Mouse (Mus musculus): Measurements from ENCODE around the gene Tdrd1. TPM values are rescaled to one million over a fixed set of nuclear protein-coding genes. Genes with fewer than 3 reads are reported as not detected.
A peak's percentile ranks its signal among the peaks of the same experiment; 100 is the strongest.
"Not testable (repeated sequence)": the region's sequence is repeated elsewhere in the genome, so short reads cannot be mapped to it uniquely, and the experiment has no call there.

Tdrd1 gene
- under 1 TPM; 0.07 to 0.10 TPM for total RNA-seq (2021)
- long read RNA-seq, experiment 1 = 0 reads
- long read RNA-seq, experiment 2 = 0 reads

GRCm38 (mm10) chr19:56826047-56826631 lies at the start of gene Tdrd1:
TSS of gene Tdrd1 (plus strand) at chr19:56826209.
- DNase-seq = no peak

- DNase-seq = peak; percentile 63 to 68
Measured at GRCm38 (mm10) chr19:56776719-56777382, 49.2 kb upstream of the Tdrd1 start.

GRCm38 (mm10) chr19:56778532-56778931 lies 47.5 kb upstream of the Tdrd1 start:
- not testable (repeated sequence) for DNase-seq

DNA sequence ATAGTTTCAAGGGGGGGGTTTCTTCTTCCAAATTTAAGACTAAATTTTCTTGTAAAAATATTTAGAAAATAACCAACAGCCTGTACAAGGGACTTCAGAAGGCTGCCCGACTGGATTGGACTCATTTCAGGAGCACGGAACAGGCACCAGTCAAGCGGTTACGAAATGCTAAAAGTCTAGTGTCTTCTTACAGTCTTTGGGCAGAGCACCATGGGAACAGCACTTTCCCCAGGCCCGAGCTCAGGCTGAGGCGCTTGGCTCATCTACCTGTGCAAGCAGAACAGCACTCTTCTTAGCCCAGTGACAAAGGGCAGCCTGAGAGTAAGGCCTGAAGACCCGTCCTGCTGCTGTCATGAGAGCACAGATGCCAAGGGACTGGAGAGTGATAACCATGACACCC lies 38.1 kb upstream of the Tdrd1 start:
- no peak for DNase-seq

GRCm38 (mm10) chr19:56788952-56789351 lies 37.1 kb upstream of the Tdrd1 start:
- no peak for DNase-seq

- DNase-seq = no peak
Measured at GRCm38 (mm10) chr19:56797376-56797775, 28.6 kb upstream of the Tdrd1 start.

DNA sequence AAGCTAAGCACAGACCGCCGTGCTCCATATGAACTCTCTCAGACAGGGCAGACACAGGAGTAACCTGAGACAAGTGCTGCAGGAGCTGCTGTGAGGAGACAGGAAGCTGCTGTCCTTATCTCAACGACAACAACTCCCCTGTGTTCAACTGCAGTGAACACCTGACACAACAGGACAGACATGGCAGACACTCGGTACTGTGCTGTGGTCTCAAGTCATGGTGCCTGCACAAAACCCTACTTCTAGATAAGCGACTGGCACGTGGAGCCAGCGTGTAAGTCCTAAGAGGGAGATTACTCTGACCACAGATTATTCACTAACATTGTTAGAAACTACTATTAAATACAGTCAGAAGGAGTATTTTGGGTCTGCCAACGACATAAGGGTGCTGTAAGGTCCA lies 25.8 kb upstream of the Tdrd1 start:
- DNase-seq = no peak

GRCm38 (mm10) chr19:56800930-56801655 lies 24.9 kb upstream of the Tdrd1 start:
- DNase-seq = no peak

DNA sequence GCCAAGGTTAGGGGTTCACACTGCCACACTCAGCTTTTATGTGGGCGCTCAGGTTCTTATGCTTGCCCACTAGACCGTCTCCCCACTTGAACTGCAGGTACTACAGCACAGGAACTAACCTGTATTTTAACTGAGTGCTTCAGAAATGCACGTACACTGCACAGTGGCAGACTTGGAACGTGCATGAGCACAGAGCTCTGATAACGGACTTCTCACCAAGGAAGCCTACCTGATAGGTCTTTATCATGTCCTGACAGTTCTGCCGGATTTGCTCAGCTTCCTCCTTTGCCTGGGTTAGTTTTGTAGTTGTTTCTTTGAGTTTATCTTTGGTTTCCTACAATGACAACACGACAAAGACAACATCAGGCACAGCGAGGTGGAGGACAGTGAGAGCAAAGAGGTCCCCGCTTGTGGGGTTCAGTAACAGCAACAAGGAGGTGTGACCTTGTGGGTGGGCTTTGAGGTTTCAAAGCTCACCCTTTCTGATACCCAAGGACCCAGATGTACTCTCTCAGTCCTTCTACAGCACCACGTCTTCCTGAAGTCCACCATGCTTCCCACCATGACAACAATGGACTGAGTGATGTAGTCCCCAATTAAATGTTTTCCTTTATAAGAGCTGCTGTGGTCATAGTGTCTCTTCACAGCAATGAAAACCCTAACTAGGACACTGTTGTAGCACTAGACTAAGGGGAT lies 24.2 kb upstream of the Tdrd1 start:
- no peak for DNase-seq

- DNase-seq = no peak
Measured at GRCm38 (mm10) chr19:56802352-56802746, 23.7 kb upstream of the Tdrd1 start.

DNA sequence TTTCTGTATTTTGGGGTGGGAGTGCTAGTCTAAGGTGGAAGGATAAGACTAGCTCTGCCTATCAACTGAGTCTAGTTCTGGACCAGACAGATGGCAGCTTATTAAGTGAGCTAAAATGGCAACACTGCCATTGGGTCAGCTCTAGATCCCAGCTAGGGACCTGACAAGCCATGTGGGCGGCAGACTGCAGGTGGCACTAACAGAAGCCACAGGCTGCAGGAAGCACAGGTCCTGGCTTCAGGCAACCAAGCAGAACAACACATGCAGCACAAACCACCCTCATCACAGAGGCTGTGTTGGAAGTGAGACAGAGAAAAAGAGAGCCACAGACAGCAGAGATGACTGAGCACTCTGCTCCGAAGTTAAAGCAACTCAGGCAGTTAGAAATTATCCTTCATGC lies 20.6 kb upstream of the Tdrd1 start:
- DNase-seq = no peak

- no peak for DNase-seq
Measured at GRCm38 (mm10) chr19:56807122-56807521, 18.9 kb upstream of the Tdrd1 start.

DNA sequence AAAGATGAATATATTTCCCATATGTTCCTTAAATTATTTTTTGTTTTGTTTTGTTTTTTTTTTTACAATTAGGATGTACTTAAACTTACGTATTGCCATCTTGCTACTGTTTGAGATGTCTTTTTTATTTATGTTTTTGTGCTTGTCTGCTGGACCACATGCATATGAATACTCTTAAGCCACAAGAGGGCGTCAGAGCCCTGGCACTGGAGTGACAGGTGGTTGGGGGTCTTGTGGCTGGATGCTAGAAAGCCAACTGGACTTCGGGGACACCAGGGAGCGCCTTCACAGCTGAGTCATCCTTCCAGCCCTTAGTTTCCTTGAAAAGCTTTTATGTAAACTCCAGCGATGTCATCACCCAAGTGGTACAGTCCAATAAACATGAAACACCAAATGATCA lies 17.2 kb upstream of the Tdrd1 start:
- no peak for DNase-seq

- DNase-seq = no peak
Measured at GRCm38 (mm10) chr19:56810641-56811146, 15.3 kb upstream of the Tdrd1 start.

GRCm38 (mm10) chr19:56811590-56811989 lies 14.4 kb upstream of the Tdrd1 start:
- peak; percentile 58 to 69 for DNase-seq

GRCm38 (mm10) chr19:56813360-56813759 lies 12.6 kb upstream of the Tdrd1 start:
- no peak for DNase-seq

DNA sequence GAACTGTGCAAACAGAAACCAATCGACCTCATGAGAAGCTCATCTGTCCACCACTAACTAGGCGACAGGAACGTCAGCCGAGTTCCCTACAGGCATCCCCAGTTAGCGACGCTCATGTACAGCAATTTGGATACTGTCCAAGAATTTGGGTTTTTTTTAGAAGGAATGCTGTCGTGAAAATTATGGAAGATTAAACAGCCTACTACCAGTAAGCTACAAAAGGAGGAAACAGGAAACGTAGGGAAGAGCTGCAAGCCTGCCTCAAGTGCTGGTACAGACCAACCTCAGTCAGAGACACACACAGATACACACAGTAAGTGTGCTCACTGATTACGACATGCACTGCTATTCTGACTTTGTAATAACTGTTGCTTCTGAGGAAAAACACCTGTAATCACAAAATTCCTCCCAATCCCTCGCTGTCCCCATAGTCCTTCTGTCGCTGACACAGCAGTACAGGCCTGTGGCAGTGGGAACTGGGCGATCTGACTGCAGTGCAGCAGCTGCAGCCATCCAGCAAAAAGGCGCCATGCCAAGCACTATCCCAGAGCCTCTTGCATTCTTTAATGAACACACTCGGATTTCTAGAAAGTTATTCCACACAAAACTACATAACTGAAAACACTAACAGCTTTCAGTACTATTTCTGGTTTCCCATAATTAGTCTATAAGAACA lies 8.0 kb upstream of the Tdrd1 start:
- DNase-seq = peak in 1 of 2 experiments; percentile 28

DNA sequence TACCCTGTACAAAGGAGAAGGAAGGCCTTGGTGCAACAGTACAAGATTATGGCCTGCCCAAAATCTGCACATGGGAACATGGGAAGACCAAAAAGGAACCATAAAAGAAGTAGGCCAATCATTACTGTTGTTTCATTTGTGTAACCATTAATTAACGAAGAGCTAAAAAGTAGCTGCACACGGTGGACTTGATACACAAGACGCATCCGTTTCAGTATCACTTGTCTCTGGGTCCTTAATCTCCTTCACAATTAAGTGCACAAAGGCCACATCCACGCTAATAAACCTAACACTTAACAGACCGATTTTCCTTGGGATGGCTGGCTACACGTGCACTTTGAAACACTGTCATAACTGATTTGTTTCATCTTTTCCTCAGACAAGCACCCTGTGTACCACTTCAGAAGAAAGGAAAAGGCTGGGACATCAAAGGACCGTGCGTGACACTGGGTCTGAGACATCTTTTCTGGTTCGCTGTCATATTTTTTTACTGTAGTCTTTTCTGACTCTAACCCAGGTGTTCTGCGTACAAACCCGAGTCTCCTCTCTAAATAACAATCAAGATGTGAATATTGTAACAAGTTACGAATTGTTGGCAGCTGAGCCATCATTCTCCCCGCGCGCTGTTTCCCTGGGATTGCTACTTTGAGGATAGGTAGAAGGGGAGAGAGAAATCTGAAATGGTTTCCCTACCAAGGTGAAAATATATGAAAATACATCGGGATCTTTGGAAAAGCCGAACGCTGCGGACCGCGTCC lies 4.8 kb upstream of the Tdrd1 start:
- DNase-seq = peak in 1 of 2 experiments; percentile 1

DNA sequence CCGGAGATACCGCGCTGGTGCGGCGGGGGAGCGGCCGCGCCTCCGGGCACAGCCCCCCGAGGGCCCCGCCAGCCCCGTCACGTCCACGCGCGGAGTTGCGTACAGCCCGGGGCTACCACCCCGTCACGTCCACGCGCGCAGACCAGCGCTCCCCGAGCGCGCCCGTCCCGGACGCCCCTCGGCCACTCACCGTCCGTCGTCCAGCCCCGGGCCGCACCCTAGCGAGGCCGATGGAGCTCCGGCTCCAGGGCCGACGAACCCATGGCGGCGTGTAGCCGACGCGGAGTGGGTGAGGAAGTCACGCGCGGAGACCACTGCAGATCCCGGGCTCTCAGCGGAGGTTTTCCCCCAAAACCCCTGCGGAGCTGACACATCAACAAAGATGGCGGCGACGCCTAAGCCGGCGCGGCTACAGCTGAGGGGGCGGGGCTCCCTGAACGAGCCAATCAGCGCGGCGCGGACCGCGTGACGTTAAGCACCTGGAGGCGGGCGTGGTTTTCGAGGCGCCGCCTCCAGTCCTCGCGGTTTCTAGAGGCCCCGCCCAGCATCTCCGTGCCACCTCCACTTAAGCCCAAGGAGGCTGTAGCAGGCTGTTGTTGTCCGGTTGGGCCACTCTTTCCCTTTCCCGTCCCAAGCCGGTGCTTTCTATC lies 4.1 kb upstream of the Tdrd1 start, which contains the start of gene Ccdc186:
Ccdc186 (minus strand) TSS at position 393 of the 650 bp plus-strand sequence.
- peak; percentile 97 to 98 for DNase-seq

GRCm38 (mm10) chr19:56822448-56822836 lies 3.6 kb upstream of the Tdrd1 start:
- no peak for DNase-seq

Measured in adrenal gland, postnatal 36 days (tissue).